Comparison of ENCODE assay signal across 18 mouse cellular contexts in genomic region chr4:68801923-68802855, GRCm38 (mm10).
DNase-seq lines count a peak whose midpoint lies in the region; ATAC-seq and TF ChIP-seq lines count a peak whose summit lies in the region.
"Had no signal": no experiment of that assay in that cellular context is flagged by ENCODE, and none has a peak within 500 bp of the region (broad histone marks: within the 10 kb centered on the region; RNA-seq: fewer than 3 reads in every experiment).

No protein-coding gene starts in this region.

- no peak overlapping the region for H3K9ac ChIP-seq in embryonic facial prominence, embryonic 12.5 days
- no peak overlapping the region for H3K9ac ChIP-seq in midbrain, postnatal 0 days (replicated peaks; ENCODE audit: low read length, poor library complexity, severe bottlenecking)
- H3K9ac ChIP-seq in midbrain, embryonic 16.5 days (ENCODE audit: low read depth, low read length) = no peak overlapping the region
- no peak overlapping the region for H3K9ac ChIP-seq in neural tube, embryonic 14.5 days (replicated peaks; ENCODE audit: low read depth, low read length)

- no peak for TF ChIP-seq CTCF in midbrain, postnatal 0 days (IDR thresholded peaks at IDR 0.05)

- 60% methylated on average over 6 of the region's 6 CpGs for WGBS in embryonic facial prominence, embryonic 12.5 days
- WGBS in embryonic facial prominence, embryonic 10.5 days = 79% methylated on average over 6 of the region's 6 CpGs
- WGBS in midbrain, postnatal 0 days = 71% methylated on average over 6 of the region's 6 CpGs
- WGBS in midbrain, embryonic 16.5 days = 68% methylated on average over 6 of the region's 6 CpGs
- WGBS in neural tube, embryonic 14.5 days = 33% methylated on average over 6 of the region's 6 CpGs

- H3K27me3 ChIP-seq in embryonic facial prominence, embryonic 12.5 days = no peaks in the 10 kb centered on the region
- no peaks in the 10 kb centered on the region for H3K27me3 ChIP-seq in embryonic facial prominence, embryonic 10.5 days (replicated peaks; ENCODE audit: low read depth, poor library complexity, severe bottlenecking)
- no peaks in the 10 kb centered on the region for H3K27me3 ChIP-seq in midbrain, postnatal 0 days (ENCODE audit: insufficient read depth, low read length)
- no peaks in the 10 kb centered on the region for H3K27me3 ChIP-seq in midbrain, embryonic 16.5 days (ENCODE audit: control insufficient read depth, insufficient read depth, low read depth, low read length)
- no peaks in the 10 kb centered on the region for H3K27me3 ChIP-seq in neural tube, embryonic 14.5 days (ENCODE audit: control insufficient read depth, insufficient read depth, low read length)
- H3K27me3 ChIP-seq: CH12.LX had no signal

- no peak for DNase-seq in embryonic facial prominence, embryonic 10.5 days (ENCODE audit: low spot score)
- DNase-seq in layer of hippocampus, postnatal 14 days (ENCODE audit: low spot score in 2 of 2) = peak; percentile 33 to 40
- no peak for DNase-seq in layer of hippocampus, adult 11-12 months (ENCODE audit: low spot score)
- DNase-seq in midbrain, postnatal 0 days (ENCODE audit: low spot score) = peak; percentile 27
- no peak for DNase-seq in cerebellum, postnatal 10 days
- DNase-seq: adrenal gland, postnatal 36 days; cerebellum, adult 11-12 months; heart, adult 18-20 months; heart, postnatal 10 days; liver; spleen, adult 18-20 months had no signal

- H3K9me3 ChIP-seq in embryonic facial prominence, embryonic 12.5 days = no peaks in the 10 kb centered on the region
- no peaks in the 10 kb centered on the region for H3K9me3 ChIP-seq in embryonic facial prominence, embryonic 10.5 days
- no peaks in the 10 kb centered on the region for H3K9me3 ChIP-seq in midbrain, postnatal 0 days (ENCODE audit: low read length)
- H3K9me3 ChIP-seq in midbrain, embryonic 16.5 days (replicated peaks; ENCODE audit: control insufficient read depth, low read length, poor library complexity, severe bottlenecking) = no peaks in the 10 kb centered on the region
- no peaks in the 10 kb centered on the region for H3K9me3 ChIP-seq in neural tube, embryonic 14.5 days (ENCODE audit: control insufficient read depth, low read length)

- H3K27ac ChIP-seq in embryonic facial prominence, embryonic 12.5 days = 0 out of 2 replicates have a peak overlapping the region, but pooled peaks have one; percentile 11
- H3K27ac ChIP-seq in embryonic facial prominence, embryonic 10.5 days (replicated peaks) = no peak overlapping the region
- no peak overlapping the region for H3K27ac ChIP-seq in midbrain, postnatal 0 days (ENCODE audit: low read depth, low read length)
- H3K27ac ChIP-seq in midbrain, embryonic 16.5 days (ENCODE audit: low read length) = no peak overlapping the region
- no peak overlapping the region for H3K27ac ChIP-seq in neural tube, embryonic 14.5 days (ENCODE audit: low read depth, low read length)
- H3K27ac ChIP-seq: kidney, postnatal 0 days had no signal

- no peak overlapping the region for H3K4me3 ChIP-seq in embryonic facial prominence, embryonic 12.5 days
- no peak overlapping the region for H3K4me3 ChIP-seq in embryonic facial prominence, embryonic 10.5 days
- no peak overlapping the region for H3K4me3 ChIP-seq in midbrain, postnatal 0 days (ENCODE audit: low read depth, low read length)
- no peak overlapping the region for H3K4me3 ChIP-seq in midbrain, embryonic 16.5 days (ENCODE audit: low read depth, low read length)
- no peak overlapping the region for H3K4me3 ChIP-seq in neural tube, embryonic 14.5 days (ENCODE audit: low read depth, low read length)

- H3K4me1 ChIP-seq in embryonic facial prominence, embryonic 12.5 days = no peaks in the 10 kb centered on the region
- H3K4me1 ChIP-seq in embryonic facial prominence, embryonic 10.5 days = no peaks in the 10 kb centered on the region
- no peaks in the 10 kb centered on the region for H3K4me1 ChIP-seq in midbrain, postnatal 0 days (ENCODE audit: insufficient read depth, low read length)
- H3K4me1 ChIP-seq in midbrain, embryonic 16.5 days (ENCODE audit: control insufficient read depth, insufficient read depth, low read length) = 0 out of 2 replicates have a peak, but pooled peaks cover 3% of the 10 kb centered on the region
- H3K4me1 ChIP-seq in neural tube, embryonic 14.5 days (ENCODE audit: control insufficient read depth, insufficient read depth, low read length) = no peaks in the 10 kb centered on the region; the same call in 1 of the 2 replicates

- no peak overlapping the region for H3K4me2 ChIP-seq in embryonic facial prominence, embryonic 12.5 days (replicated peaks)
- no peak overlapping the region for H3K4me2 ChIP-seq in midbrain, postnatal 0 days (ENCODE audit: low read depth, low read length, poor library complexity, severe bottlenecking)
- no peak overlapping the region for H3K4me2 ChIP-seq in midbrain, embryonic 16.5 days (ENCODE audit: low read length)
- no peak overlapping the region for H3K4me2 ChIP-seq in neural tube, embryonic 14.5 days (ENCODE audit: low read depth, low read length)

- ATAC-seq in embryonic facial prominence, embryonic 12.5 days (ENCODE audit: insufficient number of reproducible peaks, insufficient read depth, low FRiP score, low TSS enrichment) = no peak
- ATAC-seq in midbrain, postnatal 0 days (ENCODE audit: low FRiP score) = no peak
- ATAC-seq in midbrain, embryonic 16.5 days = no peak
- peak; percentile 76 for ATAC-seq in neural tube, embryonic 14.5 days (ENCODE audit: low read depth)
- ATAC-seq: activated CD4-positive, CD25-positive, alpha-beta regulatory T cell, adult 4 months; intestine, embryonic 16.5 days had no signal

- H3K36me3 ChIP-seq in embryonic facial prominence, embryonic 12.5 days = no peaks in the 10 kb centered on the region
- H3K36me3 ChIP-seq in embryonic facial prominence, embryonic 10.5 days (replicated peaks) = no peaks in the 10 kb centered on the region
- H3K36me3 ChIP-seq in midbrain, postnatal 0 days (ENCODE audit: insufficient read depth, low read length) = no peaks in the 10 kb centered on the region; the same call in 1 of the 2 replicates
- H3K36me3 ChIP-seq in midbrain, embryonic 16.5 days (ENCODE audit: control insufficient read depth, insufficient read depth, low read length) = peaks cover 3% of the 10 kb centered on the region; the same call in 1 of the 2 replicates
- no peaks in the 10 kb centered on the region for H3K36me3 ChIP-seq in neural tube, embryonic 14.5 days (ENCODE audit: control insufficient read depth, insufficient read depth, low read length)

Comparison
In these comparisons a context has a peak if more than half of its experiments do, and no peak if none do; other contexts are left out.
1. DNase-seq: peak in layer of hippocampus, postnatal 14 days (2 of 2) and midbrain, postnatal 0 days (single experiment); none in embryonic facial prominence, embryonic 10.5 days (single experiment), layer of hippocampus, adult 11-12 months (single experiment) and cerebellum, postnatal 10 days (0 of 2).